Mouse (Mus musculus) stomach, embryonic 14.5 days (tissue): ENCODE results near the gene Otud3. TPM values are rescaled to one million over a fixed set of nuclear protein-coding genes. Genes with fewer than 3 reads are reported as not detected.

Experiments
- ATAC-seq: fragments of 200-750 bp; cut with Nextera tagmentation; 2 replicates; pipeline ENCODE4 v1.8.0; 2017; ENCODE audit warnings: low read depth, moderate TSS enrichment; ENCODE audit not compliant: insufficient number of reproducible peaks, insufficient read depth, low FRiP score
- H3K27ac ChIP-seq: fragments of 300-500 bp; sonication (generic); 2 replicates; pipeline ENCODE4 v1.5.1; 2014; ENCODE audit warnings: mild to moderate bottlenecking, low read length, moderate library complexity, mixed read lengths
- H3K27me3 ChIP-seq: fragments of 300-500 bp; sonication (generic); 2 replicates; pipeline ENCODE4 v1.6.1; 2014; ENCODE audit warnings: low read length, control low read depth, mixed read lengths; ENCODE audit not compliant: control insufficient read depth, insufficient read depth
- H3K36me3 ChIP-seq: fragments of 300-500 bp; sonication (generic); 2 replicates; pipeline ENCODE4 v1.6.1; 2014; ENCODE audit warnings: mild to moderate bottlenecking, control low read depth, low read length, moderate library complexity, mixed read lengths; ENCODE audit not compliant: control insufficient read depth, insufficient read depth
- H3K4me1 ChIP-seq: fragments of 300-500 bp; sonication (generic); 2 replicates; pipeline ENCODE4 v1.6.1; 2014; ENCODE audit warnings: low read length, control low read depth, mixed read lengths; ENCODE audit not compliant: control insufficient read depth, insufficient read depth
- H3K4me2 ChIP-seq: fragments of 300-500 bp; sonication (generic); replicated peaks from 2 replicates; pipeline ENCODE4 v1.6.1; 2014; ENCODE audit warnings: low read depth, low read length, control low read depth
- H3K4me3 ChIP-seq: fragments of 300-500 bp; sonication (generic); 2 replicates; pipeline ENCODE4 v1.5.1; 2014; ENCODE audit warnings: low read depth, low read length, control low read depth
- H3K9ac ChIP-seq: fragments of 300-500 bp; sonication (generic); replicated peaks from 2 replicates; pipeline ENCODE4 v1.6.1; 2014; ENCODE audit warnings: low read depth, mild to moderate bottlenecking, control low read depth, low read length, moderate library complexity, mixed read lengths
- H3K9me3 ChIP-seq: fragments of 300-500 bp; sonication (generic); 2 replicates; pipeline ENCODE4 v1.6.1; 2016; ENCODE audit warnings: low read depth, low read length, control low read depth; ENCODE audit not compliant: control insufficient read depth
- WGBS: fragments of 180-500 bp; shearing (Covaris S2); extraction: QIAGEN DNeasy Blood & Tissue Kit; methylation state at CpG from one replicate; pipeline ENCODE4 v1.1.7; 2014; 5-methylcytosine and 5-hydroxymethylcytosine counted together
- polyA plus RNA-seq: library from polyadenylated mRNA; unstranded; fragments of >200 nt; fragmentation: Nextera tagmentation; extraction: Ambion mirVana; gene quantifications from 2 replicates; pipeline ENCODE4 v1.2.1, GENCODE M21; 2014

Otud3 gene
- polyA plus RNA-seq = 3.0 and 3.2 TPM in 2 replicates

DNA sequence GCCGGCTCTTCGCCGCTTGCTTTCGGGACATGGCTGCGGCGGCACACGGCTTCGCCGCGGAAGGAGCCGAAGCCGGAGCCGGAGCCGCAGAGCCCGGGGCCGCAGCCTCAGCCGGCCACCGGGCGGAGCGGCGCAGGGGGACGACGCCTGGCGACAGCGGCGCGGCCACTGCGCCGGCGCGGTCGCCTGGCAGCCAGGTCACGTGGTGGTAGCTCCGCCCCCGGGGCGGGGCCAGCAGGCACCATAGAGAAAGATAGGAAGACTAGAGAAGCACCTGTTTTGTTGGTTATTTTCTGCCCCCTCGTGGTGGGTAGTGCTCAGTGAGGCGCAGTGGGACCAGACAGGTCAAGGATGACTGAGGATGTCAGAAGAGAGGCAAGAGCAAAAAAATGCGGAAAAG is at the start of gene Otud3:
TSS of gene Otud3 (minus strand) at position 149 of the 400 bp plus-strand sequence.
- Histone ChIP-seq H3K9me3 (no peaks in the 10 kb centered on the region), H3K36me3 (peaks cover 7% of the 10 kb centered on the region; the same call in 1 of the 2 replicates), H3K4me3 (peak within 1 kb of the TSS; percentile 93), H3K4me1 (0 out of 2 replicates have a peak, but pooled peaks cover 3% of the 10 kb centered on the region), H3K27ac (no peak within 1 kb of the TSS; the same call in 1 of the 2 replicates), H3K9ac (peak within 1 kb of the TSS; percentile 81), H3K4me2 (peak within 1 kb of the TSS; percentile 97), H3K27me3 (no peaks in the 10 kb centered on the region)
- peak; percentile 94 for ATAC-seq
- WGBS = 1% methylated on average over 39 of the region's 39 CpGs

DNA sequence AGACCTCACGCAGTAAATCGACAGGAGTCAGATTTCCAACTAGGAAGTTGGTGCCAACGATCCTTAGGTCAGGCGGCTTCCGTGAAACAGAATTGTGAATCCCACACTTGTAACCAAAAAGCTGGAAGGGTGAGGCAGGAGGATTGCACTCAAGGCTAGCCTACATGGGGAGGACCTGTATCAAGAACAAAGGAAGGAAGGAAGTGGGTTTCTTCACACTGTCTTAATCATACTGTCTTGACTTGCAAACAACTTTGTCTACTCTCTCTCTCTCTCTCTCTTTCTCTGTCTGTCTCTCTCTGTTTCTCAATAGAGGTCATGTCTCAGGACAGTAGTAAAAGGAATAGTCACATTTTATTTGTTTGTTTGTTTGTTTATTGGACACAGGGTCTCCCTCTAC is 49.0 kb upstream of the Otud3 start:
- ATAC-seq = no peak

DNA sequence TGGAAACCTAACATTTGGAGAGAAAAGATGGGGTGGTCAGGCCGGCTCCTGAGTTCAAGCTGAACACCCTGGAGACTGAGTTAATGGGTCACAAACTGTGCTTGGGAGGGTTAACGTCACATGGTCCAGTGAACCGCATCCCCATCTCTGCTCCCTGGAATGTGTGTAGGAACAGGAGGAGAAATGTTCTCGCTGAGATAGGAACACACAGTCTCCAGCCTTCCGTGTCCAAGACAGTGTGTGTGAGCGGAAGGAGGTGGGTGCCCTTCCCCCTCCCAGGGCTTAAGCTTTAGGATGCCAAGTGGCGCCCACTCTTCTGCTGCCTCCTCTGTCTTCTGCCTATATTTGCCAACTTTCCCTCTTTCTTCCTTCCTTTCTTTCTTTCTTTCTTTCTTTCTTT is 46.2 kb upstream of the Otud3 start:
- 79% methylated on average over 7 of the region's 7 CpGs for WGBS
- no peak for ATAC-seq
- no peaks in the 10 kb centered on the region for H3K36me3 ChIP-seq

More for the DNA sequence above, 49.0 kb upstream of the Otud3 start:
- no peaks in the 10 kb centered on the region for H3K4me1 ChIP-seq
- H3K27ac ChIP-seq = no peak overlapping the region
- H3K36me3 ChIP-seq = no peaks in the 10 kb centered on the region
- no peak overlapping the region for H3K4me2 ChIP-seq
- H3K9me3 ChIP-seq = no peaks in the 10 kb centered on the region
- H3K27me3 ChIP-seq = no peaks in the 10 kb centered on the region
- no peak overlapping the region for H3K9ac ChIP-seq
- no peak overlapping the region for H3K4me3 ChIP-seq
- 85% methylated on average over 5 of the region's 5 CpGs for WGBS

DNA sequence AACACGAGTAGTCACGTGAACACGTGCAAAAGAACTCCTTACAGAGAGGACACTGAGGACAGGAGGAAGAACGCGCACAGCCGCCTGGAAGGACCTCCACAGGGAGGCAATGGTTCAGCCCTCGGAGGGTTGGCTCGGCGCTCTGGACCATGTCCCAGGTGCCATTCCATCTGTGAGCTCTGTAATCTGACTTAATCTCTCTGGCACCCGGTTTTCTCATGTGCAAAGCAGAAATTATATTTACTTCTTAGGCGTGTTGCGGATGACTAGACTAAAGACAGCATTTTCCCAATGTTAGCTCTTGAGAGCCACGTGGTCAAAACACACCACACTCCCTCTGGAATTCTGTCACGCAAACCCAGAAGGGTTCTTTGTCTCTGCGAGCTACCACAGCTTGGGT is 45.4 kb upstream of the Otud3 start:
- 78% methylated on average over 15 of the region's 15 CpGs for WGBS
- no peak overlapping the region for H3K4me2 ChIP-seq
- ATAC-seq = no peak
- no peak overlapping the region for H3K9ac ChIP-seq
- no peaks in the 10 kb centered on the region for H3K27me3 ChIP-seq
- H3K4me1 ChIP-seq = no peaks in the 10 kb centered on the region
- no peaks in the 10 kb centered on the region for H3K9me3 ChIP-seq
- H3K4me3 ChIP-seq = no peak overlapping the region
- H3K27ac ChIP-seq = no peak overlapping the region
- no peaks in the 10 kb centered on the region for H3K36me3 ChIP-seq

More for the DNA sequence above, 46.2 kb upstream of the Otud3 start:
- no peaks in the 10 kb centered on the region for H3K27me3 ChIP-seq
- no peak overlapping the region for H3K27ac ChIP-seq
- H3K9me3 ChIP-seq = no peaks in the 10 kb centered on the region
- no peak overlapping the region for H3K9ac ChIP-seq
- H3K4me1 ChIP-seq = no peaks in the 10 kb centered on the region
- H3K4me2 ChIP-seq = no peak overlapping the region
- no peak overlapping the region for H3K4me3 ChIP-seq

DNA sequence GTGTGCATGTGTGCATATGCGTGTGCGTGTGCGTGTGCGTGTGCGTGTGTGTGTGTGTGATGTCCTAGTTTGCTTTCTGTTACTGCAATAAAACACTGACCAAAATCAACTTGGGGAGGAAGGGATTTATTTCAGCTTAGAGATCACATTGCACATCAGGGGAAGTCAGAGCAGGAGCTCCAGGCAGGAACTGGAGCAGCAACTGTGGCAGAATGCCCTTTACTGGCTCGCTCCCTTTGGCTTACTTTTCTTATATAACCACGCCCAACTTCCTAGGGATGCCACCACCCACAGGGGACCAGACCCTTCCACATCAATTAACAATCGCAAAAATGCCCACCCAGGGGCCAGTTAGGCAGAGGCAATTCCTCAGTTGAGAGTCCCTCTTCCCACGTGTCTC is 44.9 kb upstream of the Otud3 start:
- ATAC-seq = no peak
- Histone ChIP-seq H3K27me3 (no peaks in the 10 kb centered on the region), H3K36me3 (no peaks in the 10 kb centered on the region), H3K9me3 (no peaks in the 10 kb centered on the region), H3K4me3 (no peak overlapping the region), H3K4me2 (no peak overlapping the region), H3K9ac (no peak overlapping the region), H3K4me1 (no peaks in the 10 kb centered on the region), H3K27ac (no peak overlapping the region)
- 80% methylated on average over 9 of the region's 9 CpGs for WGBS

DNA sequence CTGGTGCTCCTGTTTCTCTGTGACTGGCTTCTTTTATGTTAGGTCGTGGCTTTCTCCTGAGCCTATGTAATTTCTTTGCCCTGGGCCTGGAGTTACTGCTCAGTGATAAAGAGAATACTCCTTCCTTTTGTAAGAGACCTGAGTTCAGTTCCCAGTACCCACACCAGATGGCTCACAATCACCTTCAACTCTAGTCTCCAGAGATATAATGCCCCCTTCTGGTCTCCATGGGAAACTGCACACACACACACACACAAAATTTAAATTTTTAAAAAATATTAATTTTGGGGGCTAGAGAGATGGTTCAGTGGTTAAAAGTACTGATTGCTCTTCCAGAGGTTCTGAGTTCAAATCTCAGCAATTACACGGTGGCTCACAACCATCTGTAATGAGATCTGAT is 34.5 kb upstream of the Otud3 start:
- H3K9ac ChIP-seq = no peak overlapping the region
- no peaks in the 10 kb centered on the region for H3K36me3 ChIP-seq
- no peak overlapping the region for H3K4me2 ChIP-seq
- WGBS = 89% methylated on average over 2 of the region's 2 CpGs
- no peaks in the 10 kb centered on the region for H3K4me1 ChIP-seq
- no peak for ATAC-seq
- H3K27me3 ChIP-seq = no peaks in the 10 kb centered on the region
- H3K27ac ChIP-seq = no peak overlapping the region
- no peaks in the 10 kb centered on the region for H3K9me3 ChIP-seq
- no peak overlapping the region for H3K4me3 ChIP-seq

DNA sequence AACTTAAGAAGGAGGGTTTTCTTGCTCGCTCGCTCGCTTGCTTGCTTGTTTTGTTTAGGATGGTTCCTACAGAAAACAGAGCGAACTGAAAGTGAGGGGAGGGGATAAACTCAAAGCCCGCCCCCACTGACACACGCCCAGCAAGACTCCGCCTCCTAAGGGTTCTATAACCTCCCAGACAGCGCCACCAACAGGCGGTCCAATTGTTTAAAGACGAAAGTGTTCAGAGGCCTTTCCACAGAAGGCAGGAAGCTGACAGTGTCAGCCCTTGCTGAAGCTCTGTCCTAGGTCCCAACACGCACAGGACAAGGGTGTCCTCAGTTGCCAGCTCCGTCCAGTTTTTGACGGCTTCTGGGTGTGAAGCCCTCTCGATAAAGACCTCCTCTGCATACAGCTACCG is 30.0 kb upstream of the Otud3 start:
- Histone ChIP-seq H3K4me3 (no peak overlapping the region), H3K4me2 (peak overlapping the region; percentile 8; the same call in 1 of the 2 replicates), H3K27me3 (no peaks in the 10 kb centered on the region), H3K27ac (no peak overlapping the region), H3K36me3 (no peaks in the 10 kb centered on the region), H3K9ac (no peak overlapping the region), H3K4me1 (peaks cover 4% of the 10 kb centered on the region; the same call in 1 of the 2 replicates), H3K9me3 (no peaks in the 10 kb centered on the region)
- ATAC-seq = peak; percentile 34; the same call in 1 of the 2 replicates
- 30% methylated on average over 15 of the region's 15 CpGs for WGBS

DNA sequence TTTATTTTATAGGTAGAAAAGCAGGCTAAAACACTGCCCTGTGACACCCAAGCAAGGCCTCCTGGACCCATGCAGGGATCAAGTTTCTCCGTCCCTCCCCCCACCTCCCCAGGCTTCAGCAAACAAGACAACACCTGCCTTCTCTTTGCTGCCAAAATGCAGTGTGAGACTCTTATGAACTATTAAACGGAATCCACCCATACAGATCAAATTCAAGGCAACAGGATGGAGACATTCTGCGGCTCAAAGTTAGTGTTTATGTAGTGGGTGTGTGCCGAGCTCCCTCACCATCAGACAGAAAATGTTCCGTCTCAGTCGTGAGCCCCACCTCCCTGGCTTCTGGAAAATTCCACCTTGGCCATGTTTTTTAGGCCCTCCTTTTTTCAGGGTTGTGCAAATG is 28.2 kb upstream of the Otud3 start:
- peaks cover 4% of the 10 kb centered on the region; the same call in 1 of the 2 replicates for H3K4me1 ChIP-seq
- no peaks in the 10 kb centered on the region for H3K9me3 ChIP-seq
- ATAC-seq = 0 out of 2 replicates have a peak, but pooled peaks have one; percentile 50
- no peak overlapping the region for H3K4me3 ChIP-seq
- H3K27ac ChIP-seq = peak overlapping the region; percentile 71; the same call in 1 of the 2 replicates
- no peak overlapping the region for H3K4me2 ChIP-seq
- 20% methylated on average over 6 of the region's 6 CpGs for WGBS
- H3K36me3 ChIP-seq = no peaks in the 10 kb centered on the region
- H3K9ac ChIP-seq = no peak overlapping the region
- H3K27me3 ChIP-seq = no peaks in the 10 kb centered on the region

DNA sequence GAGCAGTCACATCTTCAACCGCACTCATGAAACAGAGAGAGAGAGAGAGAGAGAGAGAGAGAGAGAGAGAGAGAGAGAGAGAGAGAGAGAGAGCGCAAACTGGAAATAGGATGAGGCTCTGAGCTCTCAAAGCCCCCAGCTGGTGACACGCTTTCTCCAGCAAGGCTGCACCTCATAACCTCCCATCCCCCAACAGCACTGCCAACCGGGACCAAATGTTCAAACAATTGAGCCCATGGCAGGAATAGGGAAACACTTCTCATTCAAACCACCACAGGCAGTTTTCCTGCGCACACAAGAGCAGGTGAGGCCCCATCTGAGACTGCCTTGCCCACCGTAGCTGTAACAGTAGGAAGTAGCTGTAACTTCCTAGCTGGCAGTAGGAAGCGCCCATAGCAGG is 27.7 kb upstream of the Otud3 start:
- H3K4me2 ChIP-seq = no peak overlapping the region
- ATAC-seq = no peak
- 29% methylated on average over 7 of the region's 7 CpGs for WGBS

More for the DNA sequence above, 27.7 kb upstream of the Otud3 start:
- H3K36me3 ChIP-seq = no peaks in the 10 kb centered on the region
- no peaks in the 10 kb centered on the region for H3K27me3 ChIP-seq
- peak overlapping the region; percentile 71; the same call in 1 of the 2 replicates for H3K27ac ChIP-seq
- H3K9ac ChIP-seq = no peak overlapping the region
- H3K9me3 ChIP-seq = no peaks in the 10 kb centered on the region
- no peak overlapping the region for H3K4me3 ChIP-seq
- peaks cover 4% of the 10 kb centered on the region; the same call in 1 of the 2 replicates for H3K4me1 ChIP-seq
